ENCODE assay signal across 19 mouse cellular contexts in genomic region chr3:136842384-136842783, GRCm38 (mm10).
DNase-seq lines count a peak whose midpoint lies in the region; ATAC-seq and TF ChIP-seq lines count a peak whose summit lies in the region.
"Had no signal": no experiment of that assay in that cellular context is flagged by ENCODE, and none has a peak within 500 bp of the region (broad histone marks: within the 10 kb centered on the region; RNA-seq: fewer than 3 reads in every experiment).

No protein-coding gene starts in this region.

- 0 out of 2 replicates have a peak, but pooled peaks have one; percentile 19 for ATAC-seq in hindbrain, embryonic 15.5 days (ENCODE audit: low FRiP score, low read depth)
- no peak for ATAC-seq in hindbrain, embryonic 13.5 days (ENCODE audit: low FRiP score)
- ATAC-seq in forebrain, embryonic 13.5 days = peak; percentile 62
- peak; percentile 44; the same call in 1 of the 2 replicates for ATAC-seq in midbrain, embryonic 14.5 days (ENCODE audit: low FRiP score, low TSS enrichment)
- ATAC-seq: intestine, postnatal 0 days had no signal

- 48% methylated on average over 1 of the region's 1 CpGs for WGBS in hindbrain, embryonic 15.5 days
- 61% methylated on average over 1 of the region's 1 CpGs for WGBS in hindbrain, embryonic 13.5 days
- 43% methylated on average over 1 of the region's 1 CpGs for WGBS in forebrain, embryonic 13.5 days
- WGBS in midbrain, embryonic 14.5 days = 39% methylated on average over 1 of the region's 1 CpGs
- WGBS in heart, adult 2 months = 93% methylated on average over 1 of the region's 1 CpGs

- H3K4me3 ChIP-seq in hindbrain, embryonic 15.5 days = no peak overlapping the region
- H3K4me3 ChIP-seq in hindbrain, embryonic 13.5 days = no peak overlapping the region
- H3K4me3 ChIP-seq in forebrain, embryonic 13.5 days = no peak overlapping the region
- no peak overlapping the region for H3K4me3 ChIP-seq in midbrain, embryonic 14.5 days (replicated peaks; ENCODE audit: low read depth, low read length)
- no peak overlapping the region for H3K4me3 ChIP-seq in heart, adult 2 months
- H3K4me3 ChIP-seq: embryonic facial prominence, embryonic 12.5 days; erythroblast, embryonic 14.5 days; neural tube, embryonic 12.5 days had no signal

- H3K79me2 ChIP-seq in heart, adult 2 months (replicated peaks; ENCODE audit: control insufficient read depth, insufficient read depth, low read length) = 0 out of 2 replicates have a peak, but pooled peaks cover 3% of the 10 kb centered on the region

- DNase-seq in brain, adult 2 months (ENCODE audit: low read depth, low spot score) = peak; percentile 72
- peak; percentile 69 for DNase-seq in midbrain, embryonic 14.5 days
- no peak for DNase-seq in spleen, adult 12 weeks (ENCODE audit: low spot score)
- DNase-seq in adrenal gland, adult 8-10 months = no peak
- no peak for DNase-seq in heart, adult 2 months
- DNase-seq: cerebellum, adult 9-11 months; gastrocnemius, postnatal 25 days; right cerebral cortex, postnatal 4 days; thymus, postnatal 25 days had no signal

- TF ChIP-seq EP300 in heart, adult 2 months (IDR thresholded peaks at IDR 0.05; ENCODE audit: insufficient read depth, low read depth, low read length) = no peak

- no peaks in the 10 kb centered on the region for H3K9me3 ChIP-seq in hindbrain, embryonic 15.5 days
- no peaks in the 10 kb centered on the region for H3K9me3 ChIP-seq in hindbrain, embryonic 13.5 days
- no peaks in the 10 kb centered on the region for H3K9me3 ChIP-seq in forebrain, embryonic 13.5 days (replicated peaks)
- no peaks in the 10 kb centered on the region for H3K9me3 ChIP-seq in midbrain, embryonic 14.5 days (ENCODE audit: control insufficient read depth, low read length)
- H3K9me3 ChIP-seq: embryonic facial prominence, embryonic 12.5 days; neural tube, embryonic 12.5 days had no signal

- intact Hi-C loops in heart, adult 2 months (cut with DNase I) = no loop called here

- peaks cover 19% of the 10 kb centered on the region for H3K4me1 ChIP-seq in hindbrain, embryonic 15.5 days (replicated peaks)
- peaks cover 20% of the 10 kb centered on the region for H3K4me1 ChIP-seq in hindbrain, embryonic 13.5 days (replicated peaks)
- H3K4me1 ChIP-seq in forebrain, embryonic 13.5 days = peaks cover 29% of the 10 kb centered on the region
- peaks cover 24% of the 10 kb centered on the region for H3K4me1 ChIP-seq in midbrain, embryonic 14.5 days (ENCODE audit: control insufficient read depth, insufficient read depth, low read length)
- H3K4me1 ChIP-seq in heart, adult 2 months (ENCODE audit: control insufficient read depth, insufficient read depth, low read length) = peaks cover 2% of the 10 kb centered on the region

- no peak overlapping the region for H3K27ac ChIP-seq in hindbrain, embryonic 15.5 days (replicated peaks)
- no peak overlapping the region for H3K27ac ChIP-seq in hindbrain, embryonic 13.5 days
- no peak overlapping the region for H3K27ac ChIP-seq in forebrain, embryonic 13.5 days
- H3K27ac ChIP-seq in midbrain, embryonic 14.5 days (replicated peaks; ENCODE audit: low read depth, low read length) = no peak overlapping the region
- H3K27ac ChIP-seq in heart, adult 2 months = no peak overlapping the region
- H3K27ac ChIP-seq: embryonic facial prominence, embryonic 12.5 days; liver, embryonic 14.5 days; macrophage; neural tube, embryonic 12.5 days had no signal

- H3K4me2 ChIP-seq in hindbrain, embryonic 15.5 days = no peak overlapping the region
- H3K4me2 ChIP-seq in hindbrain, embryonic 13.5 days = no peak overlapping the region
- no peak overlapping the region for H3K4me2 ChIP-seq in forebrain, embryonic 13.5 days
- H3K4me2 ChIP-seq in midbrain, embryonic 14.5 days (ENCODE audit: low read length) = no peak overlapping the region
- H3K4me2 ChIP-seq: embryonic facial prominence, embryonic 12.5 days; neural tube, embryonic 12.5 days had no signal

- H3K27me3 ChIP-seq in hindbrain, embryonic 15.5 days = no peaks in the 10 kb centered on the region
- no peaks in the 10 kb centered on the region for H3K27me3 ChIP-seq in hindbrain, embryonic 13.5 days
- H3K27me3 ChIP-seq in forebrain, embryonic 13.5 days = no peaks in the 10 kb centered on the region
- H3K27me3 ChIP-seq in midbrain, embryonic 14.5 days (ENCODE audit: control insufficient read depth, insufficient read depth, low read length) = no peaks in the 10 kb centered on the region
- no peaks in the 10 kb centered on the region for H3K27me3 ChIP-seq in heart, adult 2 months (ENCODE audit: control insufficient read depth, insufficient read depth, low read length)
- H3K27me3 ChIP-seq: CH12.LX; embryonic facial prominence, embryonic 12.5 days; neural tube, embryonic 12.5 days had no signal

- H3K9ac ChIP-seq in hindbrain, embryonic 15.5 days = no peak overlapping the region
- H3K9ac ChIP-seq in hindbrain, embryonic 13.5 days = no peak overlapping the region
- no peak overlapping the region for H3K9ac ChIP-seq in forebrain, embryonic 13.5 days
- no peak overlapping the region for H3K9ac ChIP-seq in midbrain, embryonic 14.5 days (replicated peaks; ENCODE audit: low read length)
- no peak overlapping the region for H3K9ac ChIP-seq in heart, adult 2 months (ENCODE audit: low read depth, low read length)
- H3K9ac ChIP-seq: embryonic facial prominence, embryonic 12.5 days; liver, embryonic 14.5 days; neural tube, embryonic 12.5 days had no signal

- no peak for TF ChIP-seq CTCF in heart, adult 2 months (IDR thresholded peaks at IDR 0.05)

- no peaks in the 10 kb centered on the region for H3K36me3 ChIP-seq in hindbrain, embryonic 15.5 days
- H3K36me3 ChIP-seq in hindbrain, embryonic 13.5 days = no peaks in the 10 kb centered on the region
- no peaks in the 10 kb centered on the region for H3K36me3 ChIP-seq in forebrain, embryonic 13.5 days (ENCODE audit: poor library complexity, severe bottlenecking)
- no peaks in the 10 kb centered on the region for H3K36me3 ChIP-seq in midbrain, embryonic 14.5 days (ENCODE audit: control insufficient read depth, insufficient read depth, low read length)
- no peaks in the 10 kb centered on the region for H3K36me3 ChIP-seq in heart, adult 2 months (ENCODE audit: control insufficient read depth, insufficient read depth, low read length)
- H3K36me3 ChIP-seq: embryonic facial prominence, embryonic 12.5 days; neural tube, embryonic 12.5 days had no signal

- TF ChIP-seq POLR2A in heart, adult 2 months (IDR thresholded peaks at IDR 0.05; ENCODE audit: insufficient read depth, low read depth, low read length) = no peak

Comparison
In these comparisons a context has a peak if more than half of its experiments do, and no peak if none do; other contexts are left out.
1. DNase-seq: peak in brain, adult 2 months (single experiment) and midbrain, embryonic 14.5 days (single experiment); none in spleen, adult 12 weeks (single experiment), adrenal gland, adult 8-10 months (single experiment) and heart, adult 2 months (0 of 2).